Mouse (Mus musculus) cerebellum, adult 2 months (tissue): ENCODE data around the gene Lysmd1. TPM values are rescaled to one million over a fixed set of nuclear protein-coding genes. Genes with fewer than 3 reads are reported as not detected.
"Not testable (repeated sequence)": the region's sequence is repeated elsewhere in the genome, so short reads cannot be mapped to it uniquely, and the experiment has no call there.

ENCODE experiments used
- DNase-seq, 2 experiments: peaks; one replicate each; pipeline ENCODE4 v3.0.0; 2021
- H3K27ac ChIP-seq: fragments of 200-500 bp; 2 replicates; pipeline ENCODE4 v1.5.1; 2012; ENCODE audit warnings: low read length, control low read depth, inconsistent platforms; ENCODE audit not compliant: insufficient read depth
- H3K27me3 ChIP-seq: fragments of 200-500 bp; 2 replicates; pipeline ENCODE4 v1.6.1; 2012; ENCODE audit warnings: inconsistent platforms, mild to moderate bottlenecking, low read length, moderate library complexity; ENCODE audit not compliant: control insufficient read depth, insufficient read depth
- H3K4me1 ChIP-seq: fragments of 200-500 bp; 2 replicates; pipeline ENCODE4 v1.6.1; 2011; ENCODE audit warnings: low read length; ENCODE audit not compliant: control insufficient read depth, insufficient read depth
- H3K4me3 ChIP-seq: fragments of 200-500 bp; replicated peaks from 2 replicates; pipeline ENCODE3; 2011; ENCODE audit warnings: mild to moderate bottlenecking, low read depth, low read length, control low read depth; ENCODE audit not compliant: insufficient read depth
- CTCF ChIP-seq: fragments of 200-500 bp; IDR thresholded peaks from 2 replicates; pipeline ENCODE4 v1.5.1; 2011; ENCODE audit warnings: low read depth, mild to moderate bottlenecking, control low read depth, low read length, moderate library complexity, borderline replicate concordance; ENCODE audit not compliant: insufficient read depth
- POLR2A ChIP-seq: fragments of 200-500 bp; IDR thresholded peaks from 2 replicates; pipeline ENCODE4 v1.6.1; 2011; ENCODE audit warnings: low read length, control low read depth, borderline replicate concordance; ENCODE audit not compliant: insufficient read depth
- WGBS: fragments of 180-500 bp; shearing (Covaris S2); methylation state at CpG from one replicate; pipeline ENCODE4 v1.1.7; 2018; 5-methylcytosine and 5-hydroxymethylcytosine counted together
- polyA plus RNA-seq: library from polyadenylated mRNA; depleted of rRNA; stranded (reverse); fragments of >200 nt; gene quantifications from 2 replicates; pipeline ENCODE4 v1.2.3, GENCODE M21; 2012; rRNA removed

The Lysmd1 gene
- polyA plus RNA-seq: 31.8 and 34.9 TPM in 2 replicates

DNA sequence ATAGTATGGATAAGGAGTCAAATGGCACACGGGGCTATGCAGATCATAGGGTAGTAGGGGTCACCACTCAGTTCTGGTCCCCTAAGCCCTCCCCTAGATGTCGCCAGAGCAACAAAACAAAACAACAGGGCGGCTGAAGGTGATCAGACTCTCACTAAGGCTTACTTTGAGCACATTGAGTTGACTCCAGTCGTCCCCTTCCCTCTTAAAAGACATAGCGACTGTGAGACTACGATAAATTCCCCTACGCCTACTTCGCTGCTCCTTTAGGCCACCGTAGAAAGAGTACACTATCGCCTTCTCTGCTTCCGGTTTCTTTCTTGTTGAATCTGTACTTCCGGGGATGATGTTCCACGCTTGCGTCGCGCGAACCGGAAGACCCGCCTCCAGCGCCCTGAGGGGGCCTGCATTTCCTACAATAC, at the start of gene Lysmd1, which contains the start of gene Scnm1:
Gene Lysmd1, plus strand, starts transcription at position 409 of the 422 bp plus-strand sequence.
Gene Scnm1, minus strand, starts transcription at position 332 of the 422 bp plus-strand sequence.
- DNase-seq: peak; percentile 91 to 96
- H3K4me1 ChIP-seq: peaks cover 16% of the 10 kb centered on the region
- TF ChIP-seq POLR2A (peak; percentile 48; the same call in 1 of the 2 replicates), CTCF (0 out of 2 replicates have a peak, but pooled peaks have one; percentile 5)
- WGBS: under 1% methylated on average over 20 of the region's 20 CpGs
- H3K27me3 ChIP-seq: no peaks in the 10 kb centered on the region
- peak within 1 kb of the TSS; percentile 76 for H3K4me3 ChIP-seq
- H3K27ac ChIP-seq: peak within 1 kb of the TSS; percentile 12; the same call in 1 of the 2 replicates

DNA sequence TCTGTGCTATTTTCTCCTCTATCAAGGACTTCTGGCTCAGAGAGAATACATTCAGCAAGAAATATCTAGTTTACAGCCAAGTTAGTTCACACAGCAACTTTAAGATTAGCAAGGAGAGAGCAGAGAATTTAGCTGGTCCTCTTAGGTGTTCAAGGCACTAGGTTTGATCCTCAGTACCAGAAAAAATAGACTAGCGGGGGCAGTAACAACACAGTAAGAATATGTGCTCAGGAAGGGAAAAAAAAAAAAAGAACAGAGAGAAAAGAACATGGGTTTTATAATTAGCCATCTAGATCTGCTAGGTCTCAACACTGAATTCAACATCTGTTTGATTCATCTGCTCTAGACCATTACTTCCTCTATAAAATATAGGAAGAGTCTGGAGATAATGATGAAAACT, 45.8 kb upstream of the Lysmd1 start:
- H3K4me1 ChIP-seq: no peaks in the 10 kb centered on the region
- H3K27ac ChIP-seq: no peak overlapping the region
- 100% methylated on average over 1 of the region's 1 CpGs for WGBS
- DNase-seq: no peak
- H3K27me3 ChIP-seq: no peaks in the 10 kb centered on the region
- TF ChIP-seq POLR2A (no peak), CTCF (no peak)
- H3K4me3 ChIP-seq: no peak overlapping the region

DNA sequence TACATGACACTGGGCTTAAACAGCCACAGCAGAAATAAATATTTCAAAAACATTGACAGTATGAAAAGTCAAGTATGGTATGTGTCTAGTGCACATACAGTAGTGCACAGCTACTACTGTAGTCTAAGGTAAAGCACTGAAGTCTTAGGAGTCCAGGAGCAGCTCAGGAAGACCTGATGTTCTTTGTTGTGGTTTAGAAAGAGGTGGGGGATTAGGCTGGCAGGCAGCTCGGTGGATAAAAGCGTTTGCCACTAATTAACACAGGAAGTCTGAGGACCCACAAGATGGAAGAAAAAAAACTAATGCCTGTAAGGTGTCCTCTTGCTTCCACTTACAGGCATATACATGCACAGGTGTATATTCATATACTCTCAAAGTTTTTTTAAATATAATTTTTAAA, 33.0 kb upstream of the Lysmd1 start:
- TF ChIP-seq CTCF (no peak), POLR2A (no peak)
- no peak overlapping the region for H3K4me3 ChIP-seq
- H3K27me3 ChIP-seq: no peaks in the 10 kb centered on the region
- DNase-seq: no peak
- no peaks in the 10 kb centered on the region for H3K4me1 ChIP-seq
- no peak overlapping the region for H3K27ac ChIP-seq
- 47% methylated on average over 2 of the region's 2 CpGs for WGBS

DNA sequence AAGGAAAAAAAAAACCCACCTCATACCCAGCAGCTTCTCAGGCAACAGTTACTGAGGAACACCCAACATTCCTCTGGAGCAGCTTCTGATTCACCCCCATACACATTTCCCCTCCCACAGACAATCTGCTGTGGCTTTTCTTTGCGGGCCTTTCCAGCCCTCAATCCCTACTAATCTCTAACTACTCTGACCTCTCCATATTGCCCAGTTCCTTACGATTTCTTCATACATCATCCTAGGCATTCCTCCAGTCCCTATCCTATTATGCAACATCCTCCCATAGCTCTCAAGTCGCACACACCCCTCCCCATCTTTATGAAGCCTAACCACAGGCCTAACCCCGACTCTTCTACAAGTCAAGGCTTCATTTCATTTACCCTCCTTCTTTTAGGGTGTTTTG, 28.8 kb upstream of the Lysmd1 start:
- WGBS: 22% methylated on average over 4 of the region's 4 CpGs
- Histone ChIP-seq H3K4me1 (no peaks in the 10 kb centered on the region), H3K27me3 (no peaks in the 10 kb centered on the region), H3K27ac (no peak overlapping the region), H3K4me3 (peak overlapping the region; percentile 93)
- TF ChIP-seq POLR2A (no peak), CTCF (no peak)
- peak in 1 of 2 experiments; percentile 6 for DNase-seq

DNA sequence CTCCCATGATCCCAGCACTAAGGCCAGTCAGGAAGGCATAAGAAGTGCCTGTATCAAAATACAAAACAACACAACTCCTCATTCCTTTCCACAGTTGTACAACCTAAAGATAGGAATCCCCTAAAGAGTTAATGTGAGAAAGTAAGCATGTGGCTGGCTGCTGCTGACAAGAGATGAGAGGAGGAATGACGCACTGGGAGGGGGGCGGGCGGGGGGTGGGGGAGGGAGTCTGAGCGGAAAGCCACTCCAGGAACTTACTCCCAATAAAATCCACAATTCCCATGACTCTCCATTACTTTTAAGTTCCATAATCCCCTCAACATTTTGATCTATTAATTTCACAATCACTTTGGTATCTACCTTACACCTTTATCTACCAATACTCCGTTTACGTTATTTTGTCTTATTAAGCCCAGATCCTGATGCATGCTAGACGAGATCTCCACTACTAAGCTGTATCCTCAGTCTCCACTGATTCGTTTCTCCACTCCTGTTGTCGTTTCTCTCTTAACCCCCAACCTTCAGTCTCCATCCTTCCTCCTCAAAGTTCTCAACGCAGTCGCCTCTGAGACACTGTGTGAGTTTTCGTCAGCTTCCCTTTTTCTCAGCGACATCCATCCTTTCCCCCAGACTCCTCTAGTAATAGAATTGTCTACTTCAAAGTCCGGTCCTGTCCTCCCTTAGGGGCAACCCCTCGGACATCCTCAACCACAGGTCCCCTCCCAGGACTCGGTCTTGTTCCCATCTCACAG, 28.1 kb upstream of the Lysmd1 start:
- Histone ChIP-seq H3K27me3 (no peaks in the 10 kb centered on the region), H3K27ac (peak overlapping the region; percentile 58), H3K4me1 (no peaks in the 10 kb centered on the region), H3K4me3 (peak overlapping the region; percentile 93)
- WGBS: under 1% methylated on average over 16 of the region's 16 CpGs
- TF ChIP-seq CTCF (no peak), POLR2A (no peak)
- peak in 1 of 2 experiments; percentile 27 for DNase-seq

DNA sequence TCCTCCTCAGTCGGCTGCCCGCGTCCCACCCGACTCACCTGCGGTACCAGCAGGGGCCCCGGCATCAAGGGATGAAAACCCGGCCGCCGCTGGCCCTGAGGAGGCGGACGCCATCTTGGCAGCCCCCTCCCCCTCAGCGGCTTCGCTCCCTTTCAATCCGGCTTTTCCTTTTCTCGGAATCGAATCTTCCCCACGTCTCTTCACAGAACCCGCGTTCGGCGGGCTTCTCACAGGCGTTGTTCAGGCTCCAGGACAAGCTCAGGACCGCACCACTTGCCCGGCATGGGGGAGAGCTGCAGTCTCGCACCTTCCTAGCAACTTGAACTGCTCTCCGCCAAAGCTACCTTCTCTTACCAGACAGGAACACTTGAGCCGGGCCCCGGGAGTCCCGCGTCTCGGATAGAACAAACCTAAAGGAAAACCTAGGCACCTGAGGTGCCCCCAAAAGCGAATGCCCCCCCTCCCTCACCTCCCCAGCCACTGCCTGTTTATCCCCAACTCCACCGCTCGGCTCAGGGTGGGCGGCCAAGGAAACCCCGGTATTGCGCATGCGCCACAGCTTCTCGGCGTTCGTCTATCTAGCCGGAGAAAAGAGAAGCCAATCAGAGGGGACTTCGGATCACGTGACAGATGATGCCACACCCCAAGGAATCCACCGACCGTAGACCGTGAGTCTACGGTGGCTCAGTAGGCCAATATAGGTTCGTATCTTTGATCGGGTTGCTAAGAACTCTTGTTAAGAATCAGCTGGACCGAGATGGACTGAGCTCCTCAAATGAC, 27.4 kb upstream of the Lysmd1 start, which contains the start of gene Pip5k1a:
Gene Pip5k1a, minus strand, starts transcription at position 593 of the 780 bp plus-strand sequence.
- WGBS: 1% methylated on average over 51 of the region's 51 CpGs
- H3K27ac ChIP-seq: peak within 1 kb of the TSS; percentile 58
- TF ChIP-seq POLR2A: peak; percentile 70
- TF ChIP-seq CTCF: no peak
- no peaks in the 10 kb centered on the region for H3K4me1 ChIP-seq
- peak within 1 kb of the TSS; percentile 93 for H3K4me3 ChIP-seq
- DNase-seq: peak; percentile 97 to 98
- H3K27me3 ChIP-seq: no peaks in the 10 kb centered on the region

DNA sequence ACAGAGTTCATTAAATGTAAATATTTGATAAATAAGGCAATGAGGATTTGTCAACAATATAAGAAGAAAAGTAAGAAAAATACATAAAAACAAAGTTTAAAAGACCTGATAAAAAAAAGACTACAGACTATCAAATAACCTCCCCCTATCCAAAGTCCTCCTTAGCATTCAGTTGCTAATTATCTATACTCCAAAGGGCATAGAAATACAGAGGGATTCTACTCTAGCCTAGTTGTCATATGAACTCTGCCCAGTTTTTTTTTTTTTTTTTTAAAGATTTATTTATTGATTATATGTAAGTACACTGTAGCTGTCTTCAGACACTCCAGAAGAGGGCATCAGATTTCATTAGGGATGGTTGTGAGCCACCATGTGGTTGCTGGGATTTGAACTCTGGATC, 26.6 kb upstream of the Lysmd1 start:
- not testable (repeated sequence) for DNase-seq, H3K4me1 ChIP-seq, H3K27ac ChIP-seq, H3K27me3 ChIP-seq
- peak overlapping the region; percentile 93 for H3K4me3 ChIP-seq
